Mouse (Mus musculus) adrenal gland, postnatal 0 days (tissue): ENCODE data around the gene Cenpm. TPM values are rescaled to one million over a fixed set of nuclear protein-coding genes. Genes with fewer than 3 reads are reported as not detected.
A peak's percentile ranks its signal among the peaks of the same experiment; 100 is the strongest.

Source experiments
- microRNA-seq: library from miRNA; unstranded; fragments of <30 nt; microRNA quantifications from one replicate; pipeline ENCODE4, GENCODE M21; 2016; ENCODE audit warnings: borderline replicate concordance; ENCODE audit not compliant: insufficient number of aligned reads
- polyA plus RNA-seq: library from polyadenylated mRNA; unstranded; fragments of >200 nt; fragmentation: Nextera tagmentation; extraction: Ambion mirVana; gene quantifications from 2 replicates; pipeline ENCODE4 v1.2.1, GENCODE M21; 2015

Cenpm gene
- 24.4 and 24.9 TPM in 2 replicates for polyA plus RNA-seq

GRCm38 (mm10) chr15:82244115-82244804, at the start of gene Cenpm:
Gene Cenpm (minus strand): TSS chr15:82244748.

GRCm38 (mm10) chr15:82274593-82274926, 30.0 kb upstream of the Cenpm start, which contains the start of gene Sept3:
Gene Sept3 (plus strand): TSS chr15:82274893.

GRCm38 (mm10) chr15:82252097-82252496, 7.5 kb upstream of the Cenpm start, which contains the start of gene 1500009C09Rik:
Gene 1500009C09Rik (plus strand): TSS chr15:82252397.

GRCm38 (mm10) chr15:82223657-82224601, 20.6 kb downstream of the Cenpm start, which contains the start of gene Tnfrsf13c:
Gene Tnfrsf13c (minus strand): TSS chr15:82224369.

GRCm38 (mm10) chr15:82212752-82213063, 31.8 kb downstream of the Cenpm start, which contains the start of gene Shisa8:
Gene Shisa8 (minus strand): TSS chr15:82212815.

Small RNAs within 50 kb of the gene (microRNA-seq; reads per million reads assigned to microRNA genes)
- 20.0 reads per million, percentile 25 among the genes with 10 or more reads in this experiment for gene Mir33

Other genes with a start within 250 kb of the Cenpm start
- 28.6 and 66.0 TPM in 2 replicates for gene Desi1, start 210.9 kb downstream of the Cenpm start, polyA plus RNA-seq
- 171 and 189 TPM in 2 replicates for gene Snu13, start 197.2 kb downstream of the Cenpm start, polyA plus RNA-seq
- not detected in 2 replicates for gene 4930407I10Rik, start 185.6 kb downstream of the Cenpm start, polyA plus RNA-seq
- not detected in 2 replicates for gene Mei1, start 174.8 kb downstream of the Cenpm start, polyA plus RNA-seq
- 5.3 and 5.7 TPM in 2 replicates for gene Ccdc134, start 116.8 kb downstream of the Cenpm start, polyA plus RNA-seq
- gene Srebf2, start 97.6 kb downstream of the Cenpm start, polyA plus RNA-seq: 53.9 and 76.2 TPM in 2 replicates
- gene Shisa8, start 31.9 kb downstream of the Cenpm start, polyA plus RNA-seq: 0.25 and 0.27 TPM in 2 replicates
- 0.16 and 0.26 TPM in 2 replicates for gene Tnfrsf13c, start 20.4 kb downstream of the Cenpm start, polyA plus RNA-seq
- gene 1500009C09Rik, start 7.6 kb upstream of the Cenpm start, polyA plus RNA-seq: 0.25 and 0.44 TPM in 2 replicates
- gene Sept3, start 30.1 kb upstream of the Cenpm start, polyA plus RNA-seq: 8.6 and 22.3 TPM in 2 replicates
- 0.17 TPM in 1 of 2 replicates, not detected in the other for gene Wbp2nl, start 54.2 kb upstream of the Cenpm start, polyA plus RNA-seq
- 52.3 and 72.5 TPM in 2 replicates for gene Naga, start 94.2 kb upstream of the Cenpm start, polyA plus RNA-seq
- 6.5 and 6.8 TPM in 2 replicates for gene Pheta2, start 94.2 kb upstream of the Cenpm start, polyA plus RNA-seq
- gene Smdt1, start 94.2 kb upstream of the Cenpm start, polyA plus RNA-seq: 270 and 273 TPM in 2 replicates
- gene Ndufa6, start 109.6 kb upstream of the Cenpm start, polyA plus RNA-seq: 1,413 and 2,016 TPM in 2 replicates
- gene Cyp2d22, start 135.5 kb upstream of the Cenpm start, polyA plus RNA-seq: 29.6 and 38.1 TPM in 2 replicates
- gene Cyp2d11, start 149.3 kb upstream of the Cenpm start, polyA plus RNA-seq: not detected in 2 replicates
- gene Cyp2d10, start 162.4 kb upstream of the Cenpm start, polyA plus RNA-seq: 7.0 and 10.8 TPM in 2 replicates
- gene Cyp2d9, start 188.7 kb upstream of the Cenpm start, polyA plus RNA-seq: 5.7 and 8.7 TPM in 2 replicates